Mouse (Mus musculus) c-Kit-negative CD71-positive TER-119-positive erythroid progenitor cells, embryonic 14.5 days (primary cell): ENCODE data around the gene Hacd3.
"Not testable (repeated sequence)": the region's sequence is repeated elsewhere in the genome, so short reads cannot be mapped to it uniquely, and the experiment has no call there.

ENCODE experiments used
- DNase-seq: peaks from one replicate; pipeline ENCODE4 v3.0.0-alpha.2; 2013; ENCODE audit warnings: low read depth, low spot score

Gene Hacd3

GRCm38 (mm10) chr9:65016978-65017827 lies 4.3 kb downstream of the Hacd3 start:
- DNase-seq = no peak

- DNase-seq = no peak
Observed at GRCm38 (mm10) chr9:65016241-65016977, 5.1 kb downstream of the Hacd3 start.

GRCm38 (mm10) chr9:65015461-65016222 lies 5.9 kb downstream of the Hacd3 start:
- no peak for DNase-seq

GRCm38 (mm10) chr9:65011304-65011703 lies 10.2 kb downstream of the Hacd3 start:
- DNase-seq = no peak

- no peak for DNase-seq
Observed at GRCm38 (mm10) chr9:65010632-65011031, 10.9 kb downstream of the Hacd3 start.

GRCm38 (mm10) chr9:65005737-65006136 lies 15.8 kb downstream of the Hacd3 start:
- no peak for DNase-seq

- DNase-seq = no peak
Observed at GRCm38 (mm10) chr9:65001481-65001880, 20.0 kb downstream of the Hacd3 start.

GRCm38 (mm10) chr9:64995464-64995863 lies 26.0 kb downstream of the Hacd3 start:
- not testable (repeated sequence) for DNase-seq

- DNase-seq = no peak
Observed at GRCm38 (mm10) chr9:64990291-64990690, 31.2 kb downstream of the Hacd3 start.

GRCm38 (mm10) chr9:64988443-64988842 lies 33.0 kb downstream of the Hacd3 start:
- no peak for DNase-seq

GRCm38 (mm10) chr9:64987651-64988050 lies 33.8 kb downstream of the Hacd3 start:
- no peak for DNase-seq

- no peak for DNase-seq
Observed at GRCm38 (mm10) chr9:64985807-64986206, 35.7 kb downstream of the Hacd3 start.

- peak; percentile 20 for DNase-seq
Observed at GRCm38 (mm10) chr9:64985037-64985794, 36.3 kb downstream of the Hacd3 start.

GRCm38 (mm10) chr9:64981904-64982303 lies 39.6 kb downstream of the Hacd3 start:
- DNase-seq = no peak

GRCm38 (mm10) chr9:64980548-64980947 lies 40.9 kb downstream of the Hacd3 start:
- DNase-seq = no peak

- DNase-seq = no peak
Observed at GRCm38 (mm10) chr9:64960978-64961320, 60.5 kb downstream of the Hacd3 start.

GRCm38 (mm10) chr9:64960117-64960977 lies 61.1 kb downstream of the Hacd3 start, which contains the start of gene Ints14:
Gene Ints14, plus strand, starts transcription at chr9:64960905.
- peak; percentile 93 for DNase-seq

- DNase-seq = no peak
Observed at GRCm38 (mm10) chr9:64957276-64957675, 64.2 kb downstream of the Hacd3 start.

- DNase-seq = no peak
Observed at GRCm38 (mm10) chr9:64956337-64956736, 65.2 kb downstream of the Hacd3 start.

- no peak for DNase-seq
Observed at GRCm38 (mm10) chr9:64953190-64953589, 68.3 kb downstream of the Hacd3 start.
